Mouse (Mus musculus) heart, postnatal 10 days (tissue): Measurements from ENCODE around the gene Lgalsl. TPM values are rescaled to one million over a fixed set of nuclear protein-coding genes. Genes with fewer than 3 reads are reported as not detected.

Source experiments
- DNase-seq, 2 experiments: peaks; one replicate each; pipeline ENCODE4 v3.0.0; 2021
- intact Hi-C: fragments of 180-260 bp; cut with DNase I; formaldehyde crosslinking; loops from one replicate; pipeline ENCODE4 v1.15.1; 2025
- total RNA-seq, 2 experiments: library from RNA; stranded (reverse); gene quantifications; 2 replicates each; pipeline ENCODE4 v1.2.3; 2021

The Lgalsl gene
- total RNA-seq, 2 experiments from 2014 or later, result 40.3 to 43.1 TPM

- intact Hi-C loops, result no loop called here
- no peak for DNase-seq
Observed at GRCm38 (mm10) chr11:20789015-20789414, 41.8 kb downstream of the Lgalsl start.

GRCm38 (mm10) chr11:20788070-20788469 is 42.8 kb downstream of the Lgalsl start:
- no peak for DNase-seq
- intact Hi-C loops, result no loop called here

- intact Hi-C loops, result no loop called here
- DNase-seq, result no peak
Observed at GRCm38 (mm10) chr11:20786191-20786590, 44.7 kb downstream of the Lgalsl start.

GRCm38 (mm10) chr11:20785186-20785585 is 45.7 kb downstream of the Lgalsl start:
- intact Hi-C loops, result no loop called here
- DNase-seq, result no peak

GRCm38 (mm10) chr11:20784776-20785175 is 46.1 kb downstream of the Lgalsl start:
- DNase-seq, result no peak

GRCm38 (mm10) chr11:20783467-20783866 is 47.4 kb downstream of the Lgalsl start:
- DNase-seq, result no peak
- intact Hi-C loops, result no loop called here

More at GRCm38 (mm10) chr11:20784776-20785175, 46.1 kb downstream of the Lgalsl start:
- intact Hi-C loops, result no loop called here

GRCm38 (mm10) chr11:20782620-20783019 is 48.2 kb downstream of the Lgalsl start:
- intact Hi-C loops, result no loop called here

GRCm38 (mm10) chr11:20780312-20780711 is 50.5 kb downstream of the Lgalsl start:
- no peak for DNase-seq
- intact Hi-C loops, result no loop called here

More at GRCm38 (mm10) chr11:20782620-20783019, 48.2 kb downstream of the Lgalsl start:
- DNase-seq, result no peak

GRCm38 (mm10) chr11:20778861-20779563 is 51.8 kb downstream of the Lgalsl start:
- no peak for DNase-seq
- intact Hi-C loops, result no loop called here

GRCm38 (mm10) chr11:20778298-20778697 is 52.6 kb downstream of the Lgalsl start:
- no peak for DNase-seq
- intact Hi-C loops, result no loop called here

GRCm38 (mm10) chr11:20776668-20777067 is 54.2 kb downstream of the Lgalsl start:
- no peak for DNase-seq
- intact Hi-C loops, result no loop called here

Other genes with a start within 250 kb of the Lgalsl start
- 10 to 100 TPM; 23.3 to 24.3 TPM for gene Aftph, start 89.5 kb downstream of the Lgalsl start, total RNA-seq